Mouse (Mus musculus) hindbrain, embryonic 16.5 days (tissue): ENCODE measurements at regions not wholly inside any gene's neighbourhood (a gene's known extent, or its start where the extent isn't known, plus 50 kb on each side); places are given as distances from the start of the nearest gene placed in this dataset.

Experiments used
- ATAC-seq: fragments of 200-750 bp; cut with Nextera tagmentation; 2 replicates; pipeline ENCODE4 v1.8.0; 2017; ENCODE audit warnings: moderate TSS enrichment, moderate library complexity
- H3K27ac ChIP-seq: fragments of 300-500 bp; sonication (generic); 2 replicates; pipeline ENCODE4 v1.5.1; 2014; ENCODE audit warnings: low read depth, mild to moderate bottlenecking, control low read depth, low read length, moderate library complexity
- H3K27me3 ChIP-seq: fragments of 300-500 bp; sonication (generic); replicated peaks from 2 replicates; pipeline ENCODE4 v1.6.1; 2014; ENCODE audit warnings: low read length; ENCODE audit not compliant: control insufficient read depth, insufficient read depth
- H3K36me3 ChIP-seq: fragments of 300-500 bp; sonication (generic); 2 replicates; pipeline ENCODE4 v1.6.1; 2014; ENCODE audit warnings: mild to moderate bottlenecking, low read length, moderate library complexity, mixed read lengths; ENCODE audit not compliant: control insufficient read depth, insufficient read depth
- H3K4me1 ChIP-seq: fragments of 300-500 bp; sonication (generic); 2 replicates; pipeline ENCODE4 v1.6.1; 2014; ENCODE audit warnings: low read depth, low read length; ENCODE audit not compliant: control insufficient read depth, insufficient read depth
- H3K4me2 ChIP-seq: fragments of 300-500 bp; sonication (generic); 2 replicates; pipeline ENCODE4 v1.6.1; 2014; ENCODE audit warnings: mild to moderate bottlenecking, low read length, control low read depth, moderate library complexity
- H3K4me3 ChIP-seq: fragments of 300-500 bp; sonication (generic); 2 replicates; pipeline ENCODE4 v1.5.1; 2014; ENCODE audit warnings: mild to moderate bottlenecking, low read length, control low read depth, moderate library complexity
- H3K9ac ChIP-seq: fragments of 300-500 bp; sonication (generic); 2 replicates; pipeline ENCODE4 v1.6.1; 2014; ENCODE audit warnings: low read depth, mild to moderate bottlenecking, control low read depth, low read length, moderate library complexity
- H3K9me3 ChIP-seq: fragments of 300-500 bp; sonication (generic); 2 replicates; pipeline ENCODE4 v1.6.1; 2014; ENCODE audit warnings: mild to moderate bottlenecking, low read length, moderate library complexity; ENCODE audit not compliant: control insufficient read depth
- WGBS: fragments of 180-500 bp; shearing (Covaris S2); extraction: QIAGEN DNeasy Blood & Tissue Kit; methylation state at CpG from one replicate; pipeline ENCODE4 v1.1.7; 2014; 5-methylcytosine and 5-hydroxymethylcytosine counted together

GRCm38 (mm10) chr6:101484526-101485287 lies 107.0 kb upstream of the Pdzrn3 start:
- Histone ChIP-seq H3K4me1 (no peaks in the 10 kb centered on the region; the same call in 1 of the 2 replicates), H3K4me2 (no peak overlapping the region), H3K36me3 (no peaks in the 10 kb centered on the region), H3K9me3 (no peaks in the 10 kb centered on the region), H3K9ac (no peak overlapping the region), H3K27me3 (no peaks in the 10 kb centered on the region), H3K27ac (no peak overlapping the region), H3K4me3 (no peak overlapping the region)
- 58% methylated on average over 12 of the region's 12 CpGs for WGBS
- no peak for ATAC-seq

DNA sequence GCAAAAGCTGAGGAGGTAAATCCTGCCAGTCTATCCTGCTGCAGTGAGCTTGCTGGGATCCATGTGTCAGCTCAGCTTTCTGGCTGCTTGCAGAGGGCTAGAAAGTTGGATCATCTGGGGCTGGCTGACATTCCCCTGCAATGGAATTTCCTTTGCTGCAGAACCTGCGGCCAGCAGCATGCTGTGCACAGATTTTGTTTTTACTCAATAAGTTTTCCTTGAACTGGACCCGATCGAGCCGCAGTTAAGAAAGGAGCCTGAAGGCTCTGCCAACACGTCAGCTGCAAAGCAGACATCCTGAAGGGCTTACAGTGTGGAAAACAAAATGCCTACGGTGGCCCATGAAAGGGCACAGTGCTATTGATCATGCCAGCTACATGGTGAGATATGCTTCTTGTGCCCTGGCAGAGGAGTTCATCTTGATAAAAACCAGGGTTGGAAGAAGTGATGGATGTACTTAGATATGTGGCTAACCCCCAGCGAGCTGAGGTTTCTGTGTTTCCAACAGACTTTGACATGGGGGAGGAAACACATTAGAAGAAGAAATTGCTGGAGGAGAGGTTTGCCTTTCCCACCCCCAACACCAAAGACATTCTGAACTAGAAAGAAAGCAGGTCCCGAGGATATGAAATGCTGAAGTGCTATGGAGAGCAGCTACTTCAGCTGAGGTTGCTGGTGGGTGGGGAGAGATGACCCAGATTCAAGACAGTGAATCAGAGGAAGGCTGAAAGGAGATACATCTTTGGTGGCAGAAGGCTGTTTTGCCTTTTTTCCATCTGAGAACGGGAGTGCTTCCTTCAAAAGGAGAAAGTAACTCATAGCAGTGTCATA lies 105.2 kb upstream of the Pdzrn3 start:
- Histone ChIP-seq H3K9ac (no peak overlapping the region), H3K27me3 (no peaks in the 10 kb centered on the region), H3K36me3 (no peaks in the 10 kb centered on the region), H3K9me3 (no peaks in the 10 kb centered on the region), H3K4me2 (no peak overlapping the region), H3K4me1 (no peaks in the 10 kb centered on the region; the same call in 1 of the 2 replicates), H3K27ac (no peak overlapping the region; the same call in 1 of the 2 replicates), H3K4me3 (no peak overlapping the region)
- ATAC-seq: peak; percentile 85
- 48% methylated on average over 9 of the region's 9 CpGs for WGBS

- WGBS: 88% methylated on average over 1 of the region's 1 CpGs
These were observed 96.3 kb upstream of the Pdzrn3 start for GRCm38 (mm10) chr6:101473956-101474355.

DNA sequence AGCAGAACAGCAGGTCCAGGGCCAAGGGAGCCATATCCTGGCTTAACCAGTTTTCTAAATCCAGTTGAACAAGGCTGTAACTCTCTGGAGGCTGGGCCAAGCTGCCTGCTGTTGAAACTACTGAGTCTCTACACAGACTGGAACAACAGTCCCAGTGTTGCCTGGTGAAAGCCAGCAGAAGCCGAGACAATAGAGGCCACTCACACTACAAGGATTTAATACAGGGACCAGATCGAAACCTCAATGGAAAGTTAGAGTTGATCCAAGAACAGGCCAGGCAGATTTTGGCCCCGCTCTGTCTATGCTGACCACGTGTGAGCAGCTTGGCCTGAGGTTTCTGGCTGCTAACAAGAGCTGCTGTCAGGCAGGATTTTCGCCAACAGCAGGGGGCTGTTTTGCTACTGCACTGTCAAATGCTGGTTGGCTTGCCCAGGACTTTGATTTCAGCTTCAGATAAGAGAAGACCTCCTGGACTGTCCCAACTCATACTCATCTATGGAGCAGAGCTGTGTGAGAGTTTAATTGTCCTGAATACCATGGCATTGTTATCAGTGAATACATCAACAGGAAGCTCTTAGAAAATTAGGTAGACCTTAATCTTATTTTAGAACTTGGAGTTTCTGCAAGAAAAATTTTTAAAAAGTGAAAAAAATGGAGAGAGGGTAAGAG lies 95.7 kb upstream of the Pdzrn3 start:
- no peaks in the 10 kb centered on the region for H3K36me3 ChIP-seq
- ATAC-seq: peak; percentile 98
- H3K27me3 ChIP-seq: no peaks in the 10 kb centered on the region
- no peaks in the 10 kb centered on the region for H3K9me3 ChIP-seq
- H3K4me2 ChIP-seq: no peak overlapping the region
- no peak overlapping the region for H3K27ac ChIP-seq
- 29% methylated on average over 5 of the region's 5 CpGs for WGBS
- H3K4me3 ChIP-seq: no peak overlapping the region
- no peak overlapping the region for H3K9ac ChIP-seq
- H3K4me1 ChIP-seq: peaks cover 2% of the 10 kb centered on the region; the same call in 1 of the 2 replicates

More at GRCm38 (mm10) chr6:101473956-101474355, 96.3 kb upstream of the Pdzrn3 start:
- Histone ChIP-seq H3K36me3 (no peaks in the 10 kb centered on the region), H3K27ac (no peak overlapping the region), H3K9me3 (no peaks in the 10 kb centered on the region), H3K9ac (no peak overlapping the region), H3K4me1 (peaks cover 2% of the 10 kb centered on the region; the same call in 1 of the 2 replicates), H3K4me2 (no peak overlapping the region), H3K4me3 (no peak overlapping the region), H3K27me3 (no peaks in the 10 kb centered on the region)
- ATAC-seq: no peak

- Histone ChIP-seq H3K4me2 (no peak overlapping the region), H3K27me3 (no peaks in the 10 kb centered on the region), H3K4me1 (no peaks in the 10 kb centered on the region), H3K9me3 (no peaks in the 10 kb centered on the region), H3K9ac (no peak overlapping the region), H3K4me3 (no peak overlapping the region), H3K27ac (no peak overlapping the region), H3K36me3 (no peaks in the 10 kb centered on the region)
- 69% methylated on average over 1 of the region's 1 CpGs for WGBS
- no peak for ATAC-seq
These were observed 87.2 kb upstream of the Pdzrn3 start for GRCm38 (mm10) chr6:101464910-101465309.

DNA sequence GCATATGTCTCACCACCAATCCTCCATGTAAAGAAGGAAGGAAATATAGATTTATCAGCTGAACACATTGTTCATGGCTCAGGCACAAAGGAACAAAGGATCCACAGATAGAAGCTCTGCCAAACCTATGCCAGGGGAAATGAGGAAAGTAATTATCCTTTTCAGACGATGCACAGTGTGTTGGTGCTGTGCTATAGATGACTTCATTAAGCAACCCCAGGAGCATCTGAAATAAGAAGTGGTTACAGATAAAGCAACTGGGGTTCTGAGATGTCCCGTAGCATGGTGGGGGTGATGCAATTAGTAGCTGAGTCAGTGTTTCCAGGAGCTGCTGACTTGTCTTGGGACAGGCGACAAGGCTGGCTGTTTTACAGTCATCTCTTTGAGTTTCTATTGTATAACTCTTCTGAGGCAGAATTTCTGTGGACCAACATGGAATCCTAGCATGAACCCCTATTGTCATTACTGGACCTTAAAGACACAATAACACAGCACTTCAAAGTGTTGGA lies 86.2 kb upstream of the Pdzrn3 start:
- Histone ChIP-seq H3K4me2 (no peak overlapping the region), H3K4me1 (no peaks in the 10 kb centered on the region), H3K36me3 (no peaks in the 10 kb centered on the region), H3K9ac (no peak overlapping the region), H3K9me3 (no peaks in the 10 kb centered on the region), H3K27me3 (no peaks in the 10 kb centered on the region), H3K27ac (no peak overlapping the region), H3K4me3 (no peak overlapping the region)
- 47% methylated on average over 3 of the region's 3 CpGs for WGBS
- ATAC-seq: no peak

DNA sequence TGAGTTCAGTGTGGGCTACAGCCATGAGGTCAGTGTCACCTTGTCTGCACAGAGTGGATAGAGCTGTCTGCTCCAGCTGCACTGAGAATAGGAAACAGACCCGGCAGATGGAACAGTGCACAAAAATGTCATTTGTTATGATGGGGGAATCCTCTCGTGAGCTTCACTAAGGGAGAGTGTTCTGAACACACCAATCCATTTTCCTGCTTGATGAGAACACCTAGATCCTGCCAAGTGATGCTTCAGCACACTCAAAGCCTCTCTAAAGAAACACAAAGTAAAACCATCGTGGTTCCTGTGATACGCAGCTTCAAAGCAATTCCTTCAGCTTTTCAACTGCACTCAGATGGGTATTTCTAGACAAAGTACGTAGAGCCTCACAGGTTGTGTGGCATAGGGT lies 69.0 kb upstream of the Pdzrn3 start:
- H3K9me3 ChIP-seq: no peaks in the 10 kb centered on the region
- no peak overlapping the region for H3K9ac ChIP-seq
- no peaks in the 10 kb centered on the region for H3K27me3 ChIP-seq
- no peak overlapping the region for H3K4me2 ChIP-seq
- H3K27ac ChIP-seq: no peak overlapping the region
- no peaks in the 10 kb centered on the region for H3K4me1 ChIP-seq
- ATAC-seq: no peak
- no peak overlapping the region for H3K4me3 ChIP-seq
- H3K36me3 ChIP-seq: no peaks in the 10 kb centered on the region
- WGBS: 82% methylated on average over 5 of the region's 5 CpGs

DNA sequence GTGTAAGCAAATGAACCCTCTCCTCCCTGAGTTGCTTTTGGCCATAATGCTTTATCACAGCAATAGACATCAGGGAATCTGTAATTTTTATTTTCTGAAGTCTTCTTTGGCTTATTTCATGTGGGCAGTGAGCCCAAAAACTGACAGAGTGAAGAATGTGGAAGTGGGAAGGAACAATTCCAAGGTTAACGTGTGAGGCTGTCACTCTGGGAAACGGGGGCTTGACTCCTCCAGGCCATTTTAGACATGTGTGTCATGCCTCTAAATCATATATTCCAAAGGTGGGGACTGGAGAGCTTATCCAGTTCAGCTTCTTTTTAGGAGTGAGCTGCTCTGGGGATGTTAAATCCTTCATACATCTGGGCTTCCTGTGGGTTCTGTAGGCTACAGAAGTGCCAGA lies 68.6 kb upstream of the Pdzrn3 start:
- Histone ChIP-seq H3K9ac (no peak overlapping the region), H3K27me3 (no peaks in the 10 kb centered on the region), H3K27ac (no peak overlapping the region), H3K4me3 (no peak overlapping the region), H3K36me3 (no peaks in the 10 kb centered on the region), H3K4me1 (no peaks in the 10 kb centered on the region), H3K4me2 (no peak overlapping the region), H3K9me3 (no peaks in the 10 kb centered on the region)
- ATAC-seq: no peak
- WGBS: 52% methylated on average over 2 of the region's 2 CpGs

DNA sequence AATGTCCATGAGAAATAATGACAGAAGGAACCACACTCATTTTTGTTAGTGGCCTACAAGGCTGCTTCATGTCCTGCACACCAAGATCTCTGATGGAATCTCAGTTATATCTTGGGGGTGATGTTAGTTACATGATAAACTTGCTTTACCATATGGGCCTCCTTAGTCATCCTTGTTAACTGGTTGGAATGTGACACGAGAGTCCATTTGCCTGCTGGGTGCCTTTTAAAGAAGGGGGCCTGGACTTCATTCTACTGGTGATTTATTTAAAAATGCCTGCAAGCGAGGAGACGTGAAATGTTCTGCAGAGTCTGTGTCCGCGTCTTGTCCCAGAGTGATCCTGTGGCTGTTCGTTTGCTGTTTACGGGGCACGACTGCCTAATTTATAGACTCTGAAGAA lies 55.1 kb upstream of the Pdzrn3 start:
- H3K4me3 ChIP-seq: no peak overlapping the region
- no peaks in the 10 kb centered on the region for H3K4me1 ChIP-seq

More for the DNA sequence above, 55.1 kb upstream of the Pdzrn3 start:
- H3K9ac ChIP-seq: no peak overlapping the region
- H3K36me3 ChIP-seq: no peaks in the 10 kb centered on the region
- ATAC-seq: no peak
- H3K27ac ChIP-seq: no peak overlapping the region
- H3K9me3 ChIP-seq: no peaks in the 10 kb centered on the region
- 77% methylated on average over 8 of the region's 8 CpGs for WGBS
- no peak overlapping the region for H3K4me2 ChIP-seq
- H3K27me3 ChIP-seq: no peaks in the 10 kb centered on the region
